Mouse (Mus musculus) hindbrain, postnatal 0 days (tissue): ENCODE results near the gene Cd209g. TPM values are rescaled to one million over a fixed set of nuclear protein-coding genes. Genes with fewer than 3 reads are reported as not detected.

ENCODE experiments used
- ATAC-seq: fragments of 200-750 bp; cut with Nextera tagmentation; 2 replicates; pipeline ENCODE4 v1.8.0; 2017; ENCODE audit warnings: mild to moderate bottlenecking, moderate TSS enrichment, moderate library complexity
- DNase-seq: peaks from one replicate; pipeline ENCODE4 v3.0.0-alpha.2; 2015; ENCODE audit warnings: low spot score
- H3K27ac ChIP-seq: fragments of 300-500 bp; sonication (generic); 2 replicates; pipeline ENCODE4 v1.5.1; 2014; ENCODE audit warnings: mild to moderate bottlenecking
- H3K27me3 ChIP-seq: fragments of 300-500 bp; sonication (generic); 2 replicates; pipeline ENCODE4 v1.6.1; 2014; ENCODE audit warnings: low read length, mixed read lengths; ENCODE audit not compliant: insufficient read depth
- H3K36me3 ChIP-seq: fragments of 300-500 bp; sonication (generic); 2 replicates; pipeline ENCODE4 v1.6.1; 2014; ENCODE audit warnings: low read length, mixed read lengths; ENCODE audit not compliant: insufficient read depth
- H3K4me1 ChIP-seq: fragments of 300-500 bp; sonication (generic); 2 replicates; pipeline ENCODE4 v1.6.1; 2014; ENCODE audit warnings: antibody characterized with exemption, low read length, mixed read lengths; ENCODE audit not compliant: insufficient read depth
- H3K4me2 ChIP-seq: fragments of 300-500 bp; sonication (generic); 2 replicates; pipeline ENCODE4 v1.6.1; 2014; ENCODE audit warnings: low read depth, mild to moderate bottlenecking, low read length, moderate library complexity, mixed read lengths
- H3K4me3 ChIP-seq: fragments of 300-500 bp; sonication (generic); 2 replicates; pipeline ENCODE4 v1.5.1; 2014; ENCODE audit warnings: low read length
- H3K9ac ChIP-seq: fragments of 300-500 bp; sonication (generic); replicated peaks from 2 replicates; pipeline ENCODE4 v1.6.1; 2014; ENCODE audit warnings: mild to moderate bottlenecking, low read length, moderate library complexity, mixed read lengths
- H3K9me3 ChIP-seq: fragments of 300-500 bp; sonication (generic); 2 replicates; pipeline ENCODE4 v1.6.1; 2016; ENCODE audit warnings: low read length, mixed read lengths
- CTCF ChIP-seq: IDR thresholded peaks from 2 replicates; pipeline ENCODE4 v1.5.1; 2016; ENCODE audit warnings: antibody characterized with exemption, control low read depth, low read depth
- WGBS: fragments of 180-500 bp; shearing (Covaris S2); extraction: QIAGEN DNeasy Blood & Tissue Kit; methylation state at CpG from one replicate; pipeline ENCODE4 v1.1.7; 2014; 5-methylcytosine and 5-hydroxymethylcytosine counted together
- polyA plus RNA-seq: library from polyadenylated mRNA; unstranded; fragments of >200 nt; fragmentation: Nextera tagmentation; extraction: Ambion mirVana; gene quantifications from 2 replicates; pipeline ENCODE4 v1.2.1, GENCODE M21; 2015
- total RNA-seq: library from RNA; depleted of rRNA; stranded (reverse); fragments of >200 nt; gene quantifications from 2 replicates; pipeline ENCODE4 v1.2.3, GENCODE M21; 2014

Gene Cd209g
- total and polyA plus RNA-seq, 2 experiments from 2014 or later, result 0.04 TPM; not detected in 1

- no peak overlapping the region for H3K4me3 ChIP-seq
- ATAC-seq, result no peak
- no peak overlapping the region for H3K9ac ChIP-seq
- H3K27me3 ChIP-seq, result no peaks in the 10 kb centered on the region
- H3K27ac ChIP-seq, result no peak overlapping the region
- 10% methylated on average over 1 of the region's 1 CpGs for WGBS
- H3K4me2 ChIP-seq, result no peak overlapping the region
- TF ChIP-seq CTCF, result no peak
- H3K36me3 ChIP-seq, result no peaks in the 10 kb centered on the region
- H3K4me1 ChIP-seq, result no peaks in the 10 kb centered on the region
- no peaks in the 10 kb centered on the region for H3K9me3 ChIP-seq
- no peak for DNase-seq
These were observed 13.4 kb downstream of the Cd209g start for GRCm38 (mm10) chr8:4147272-4147671.

- H3K9ac ChIP-seq, result no peak overlapping the region
- no peak overlapping the region for H3K27ac ChIP-seq
- no peaks in the 10 kb centered on the region for H3K36me3 ChIP-seq
- ATAC-seq, result no peak
- H3K9me3 ChIP-seq, result no peaks in the 10 kb centered on the region
- H3K4me2 ChIP-seq, result no peak overlapping the region
- no peaks in the 10 kb centered on the region for H3K27me3 ChIP-seq
- TF ChIP-seq CTCF, result no peak
- H3K4me1 ChIP-seq, result no peaks in the 10 kb centered on the region
- no peak overlapping the region for H3K4me3 ChIP-seq
- no peak for DNase-seq
These were observed 21.0 kb downstream of the Cd209g start for GRCm38 (mm10) chr8:4154878-4155277.

GRCm38 (mm10) chr8:4162786-4163185 is 28.9 kb downstream of the Cd209g start:
- H3K4me1 ChIP-seq, result peaks cover 8% of the 10 kb centered on the region
- no peak for TF ChIP-seq CTCF
- no peak overlapping the region for H3K27ac ChIP-seq
- H3K27me3 ChIP-seq, result no peaks in the 10 kb centered on the region
- DNase-seq (no peak), ATAC-seq (no peak)
- H3K9ac ChIP-seq, result no peak overlapping the region
- WGBS, result 65% methylated on average over 4 of the region's 4 CpGs
- H3K4me3 ChIP-seq, result no peak overlapping the region
- H3K36me3 ChIP-seq, result no peaks in the 10 kb centered on the region
- H3K9me3 ChIP-seq, result no peaks in the 10 kb centered on the region
- no peak overlapping the region for H3K4me2 ChIP-seq

- H3K27ac ChIP-seq, result peak overlapping the region; percentile 85
- H3K9ac ChIP-seq, result peak overlapping the region; percentile 66
- ATAC-seq (no peak), DNase-seq (no peak)
- H3K4me1 ChIP-seq, result peaks cover 24% of the 10 kb centered on the region
- H3K4me3 ChIP-seq, result peak overlapping the region; percentile 47
- no peaks in the 10 kb centered on the region for H3K9me3 ChIP-seq
- no peak for TF ChIP-seq CTCF
- no peaks in the 10 kb centered on the region for H3K27me3 ChIP-seq
- H3K4me2 ChIP-seq, result peak overlapping the region; percentile 69
- 6% methylated on average over 13 of the region's 13 CpGs for WGBS
- no peaks in the 10 kb centered on the region for H3K36me3 ChIP-seq
These were observed 31.4 kb downstream of the Cd209g start for GRCm38 (mm10) chr8:4165176-4165851.

GRCm38 (mm10) chr8:4165852-4166751 is 32.2 kb downstream of the Cd209g start, which contains the start of gene Evi5l:
Evi5l (plus strand) TSS chr8:4166567.
- peak within 1 kb of the TSS; percentile 97 for H3K9ac ChIP-seq
- WGBS, result under 1% methylated on average over 50 of the region's 51 CpGs
- peak within 1 kb of the TSS; percentile 94 for H3K4me3 ChIP-seq
- no peaks in the 10 kb centered on the region for H3K27me3 ChIP-seq
- H3K36me3 ChIP-seq, result no peaks in the 10 kb centered on the region
- peak within 1 kb of the TSS; percentile 85 for H3K27ac ChIP-seq
- peak; percentile 100 for DNase-seq
- H3K9me3 ChIP-seq, result no peaks in the 10 kb centered on the region
- peak within 1 kb of the TSS; percentile 76 for H3K4me2 ChIP-seq
- TF ChIP-seq CTCF, result no peak
- peaks cover 24% of the 10 kb centered on the region for H3K4me1 ChIP-seq
- peak; percentile 99 for ATAC-seq

- Histone ChIP-seq H3K4me2 (peak overlapping the region; percentile 76), H3K9me3 (no peaks in the 10 kb centered on the region), H3K9ac (peak overlapping the region; percentile 97), H3K4me1 (peaks cover 24% of the 10 kb centered on the region), H3K36me3 (no peaks in the 10 kb centered on the region), H3K4me3 (peak overlapping the region; percentile 94), H3K27me3 (no peaks in the 10 kb centered on the region), H3K27ac (peak overlapping the region; percentile 79)
- TF ChIP-seq CTCF, result no peak
- WGBS, result under 1% methylated on average over 10 of the region's 10 CpGs
- no peak for ATAC-seq
- DNase-seq, result peak; percentile 16
These were observed 33.1 kb downstream of the Cd209g start for GRCm38 (mm10) chr8:4166881-4167525.
